Mouse (Mus musculus): ENCODE results near the gene Prss29. TPM values are rescaled to one million over a fixed set of nuclear protein-coding genes. Genes with fewer than 3 reads are reported as not detected.

Prss29 gene
- total RNA-seq, 2 experiments from 2014 or later: not detected

DNA sequence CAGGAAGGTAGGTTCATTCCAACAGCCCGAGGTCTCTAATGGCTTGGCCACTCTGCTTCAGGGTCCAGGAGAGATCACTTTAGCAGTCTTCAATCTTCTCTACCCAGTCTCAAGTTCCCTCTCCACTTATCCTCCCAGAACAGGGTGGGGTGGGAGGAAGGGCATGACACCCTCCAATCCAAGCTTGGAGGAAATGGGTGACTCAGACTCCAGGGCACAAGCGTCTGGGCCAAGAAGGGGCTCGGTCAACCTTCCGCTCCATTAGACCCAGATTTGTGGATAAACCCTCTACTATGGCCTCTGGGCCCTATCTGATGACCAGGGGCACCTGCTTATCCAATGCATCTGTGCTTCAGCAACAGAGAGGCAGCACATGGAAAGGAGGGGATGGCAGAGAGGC is 27.0 kb downstream of the Prss29 start, which contains the start of gene Tpsab1:
Tpsab1 (minus strand) TSS at position 101 of the 400 bp plus-strand sequence.
- DNase-seq: no peak

- no peak for DNase-seq
These were observed 42.8 kb downstream of the Prss29 start for GRCm38 (mm10) chr17:25361291-25361690.

GRCm38 (mm10) chr17:25363726-25364125 is 45.3 kb downstream of the Prss29 start:
- DNase-seq: peak; percentile 79

DNA sequence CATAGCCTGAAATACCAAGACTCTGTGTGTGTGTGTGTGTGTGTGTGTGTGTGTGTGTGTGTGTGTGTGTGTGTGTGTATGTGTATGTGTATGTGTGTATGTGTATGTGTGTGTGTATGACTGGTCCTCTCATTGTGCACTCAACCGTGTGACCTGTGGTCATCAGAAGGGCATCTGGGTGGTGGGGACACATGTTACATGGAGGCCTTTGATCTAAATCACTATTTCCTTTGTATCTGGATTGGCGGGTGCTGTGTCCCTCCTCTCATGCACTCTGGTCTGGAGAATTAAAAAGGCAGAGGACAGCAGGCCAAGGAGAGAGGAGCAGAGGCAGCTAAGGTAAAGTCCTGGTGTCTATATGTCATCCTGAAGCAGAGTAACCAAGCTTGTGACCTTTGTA is 47.6 kb downstream of the Prss29 start, which contains the start of gene Tpsb2:
Tpsb2 (plus strand) TSS at position 301 of the 400 bp plus-strand sequence.
- no peak for DNase-seq

DNA sequence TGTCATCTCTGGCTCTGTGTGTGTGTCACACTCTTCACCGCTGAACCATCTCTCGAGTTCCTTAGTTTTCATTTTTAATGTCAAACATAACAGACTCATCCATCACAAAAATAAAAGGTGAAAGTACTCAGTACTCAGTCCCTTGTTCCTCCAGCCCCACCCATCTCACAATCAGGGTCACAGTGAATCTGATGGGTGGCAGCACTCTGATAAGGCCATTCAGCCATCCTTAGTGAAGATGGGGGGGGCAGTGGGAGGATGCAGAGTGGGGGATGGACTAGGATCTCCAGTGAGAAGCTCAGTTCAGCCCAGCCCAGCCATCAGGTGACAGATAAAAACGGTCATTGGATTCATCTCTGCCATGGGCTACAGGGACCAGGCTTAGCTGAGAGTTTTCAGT is 50.5 kb downstream of the Prss29 start, which contains the start of gene Tpsg1:
Tpsg1 (plus strand) TSS at position 301 of the 400 bp plus-strand sequence.
- DNase-seq: no peak

Other genes with a start within 250 kb of the Prss29 start
- 10 to 100 TPM; 23.1 to 31.8 TPM for gene Tmem204, start 235.1 kb upstream of the Prss29 start, total RNA-seq (2021)
- 10 to 100 TPM; 17.6 to 30.4 TPM for gene Telo2, start 202.7 kb upstream of the Prss29 start, total RNA-seq (2021)
- under 1 TPM; 0.18 to 0.69 TPM for gene Ptx4, start 197.9 kb upstream of the Prss29 start, total RNA-seq (2021)
- 10 to 100 TPM; 29.8 to 33.3 TPM for gene Clcn7, start 185.3 kb upstream of the Prss29 start, total RNA-seq (2021)
- gene Ccdc154, start 156.2 kb upstream of the Prss29 start, total RNA-seq (2021): not detected
- gene Gm38655, start 143.2 kb upstream of the Prss29 start, total RNA-seq (2021): not detected
- gene BC003965, start 134.1 kb upstream of the Prss29 start, total RNA-seq (2021): 10 to 100 TPM; 19.8 to 24.3 TPM
- 10 to 100 TPM; 12.3 to 19.8 TPM for gene Unkl, start 130.3 kb upstream of the Prss29 start, total RNA-seq (2021)
- gene Gnptg, start 78.5 kb upstream of the Prss29 start, total RNA-seq (2021): 10 to 100 TPM; 30.6 to 30.7 TPM
- gene Tsr3, start 78.5 kb upstream of the Prss29 start, total RNA-seq (2021): 10 to 100 TPM; 22.1 to 22.6 TPM
- gene Baiap3, start 62.3 kb upstream of the Prss29 start, total RNA-seq (2021): 10 to 100 TPM in 1 of 2 experiments, 1 to 10 TPM in 1; 6.4 to 11.8 TPM
- 100 to 1,000 TPM; 221 to 242 TPM for gene Ube2i, start 44.0 kb upstream of the Prss29 start, total RNA-seq (2021)
- gene Prss34, start 20.3 kb upstream of the Prss29 start, total RNA-seq (2021): 1 to 10 TPM; 1.8 to 2.4 TPM
- not detected for gene Prss28, start 10.0 kb upstream of the Prss29 start, total RNA-seq (2021)
- 1 to 10 TPM; 3.5 to 4.0 TPM for gene Tpsab1, start 26.9 kb downstream of the Prss29 start, total RNA-seq (2021)
- 10 to 100 TPM in 1 of 2 experiments, 1 to 10 TPM in 1; 9.8 to 11.1 TPM for gene Tpsb2, start 47.7 kb downstream of the Prss29 start, total RNA-seq (2021)
- gene Tpsg1, start 50.6 kb downstream of the Prss29 start, total RNA-seq (2021): not detected
- gene Cacna1h, start 115.1 kb downstream of the Prss29 start, total RNA-seq (2021): 10 to 100 TPM; 23.5 to 46.0 TPM
- not detected for gene Tekt4, start 136.0 kb downstream of the Prss29 start, total RNA-seq (2021)
- under 1 TPM in 1 of 2 experiments, not detected in 1; 0.15 TPM for gene Sstr5, start 178.6 kb downstream of the Prss29 start, total RNA-seq (2021)